Mouse (Mus musculus) heart, adult 2 months (tissue): ENCODE data around the gene Gm11444.

Experiments used
- CTCF ChIP-seq: fragments of 200-600 bp; IDR thresholded peaks from 2 replicates; pipeline ENCODE4 v1.8.1; 2022; ENCODE audit warnings: antibody characterized with exemption, mild to moderate bottlenecking, moderate library complexity
- EP300 ChIP-seq: fragments of 200-500 bp; IDR thresholded peaks from 2 replicates; pipeline ENCODE4 v1.6.1; 2011; ENCODE audit warnings: low read depth, low read length, control low read depth; ENCODE audit not compliant: insufficient read depth
- POLR2A ChIP-seq: fragments of 200-500 bp; IDR thresholded peaks from 2 replicates; pipeline ENCODE4 v1.6.1; 2011; ENCODE audit warnings: mild to moderate bottlenecking, low read depth, low read length, control low read depth; ENCODE audit not compliant: insufficient read depth

GRCm38 (mm10) chr11:85891692-85892040 lies 41.5 kb upstream of the Gm11444 start:
- no peak for TF ChIP-seq CTCF
- no peak for TF ChIP-seq EP300
- TF ChIP-seq POLR2A = no peak
